Mouse (Mus musculus) 3134 (cell line): ENCODE data around the gene Nim1k.

Experiments
- DNase-seq: peaks from one replicate; pipeline ENCODE4 v3.0.0-alpha.2; 2011; ENCODE audit warnings: low spot score; ENCODE audit not compliant: insufficient read length; ENCODE audit errors: extremely low read depth

Gene Nim1k

GRCm38 (mm10) chr13:119755681-119756471, at the start of gene Nim1k:
TSS of gene Nim1k (minus strand) at chr13:119755882.
- DNase-seq, result peak; percentile 90

GRCm38 (mm10) chr13:119797656-119798055, 42.0 kb upstream of the Nim1k start:
- no peak for DNase-seq

GRCm38 (mm10) chr13:119792791-119793404, 37.2 kb upstream of the Nim1k start:
- DNase-seq, result no peak

GRCm38 (mm10) chr13:119791580-119792135, 36.0 kb upstream of the Nim1k start:
- no peak for DNase-seq

GRCm38 (mm10) chr13:119790761-119791579, 35.3 kb upstream of the Nim1k start, which contains the start of gene Zfp131:
TSS of gene Zfp131 (minus strand) at chr13:119790889.
- DNase-seq, result peak; percentile 89

GRCm38 (mm10) chr13:119789851-119790717, 34.4 kb upstream of the Nim1k start:
- peak; percentile 68 for DNase-seq

GRCm38 (mm10) chr13:119783581-119783980, 27.9 kb upstream of the Nim1k start:
- no peak for DNase-seq

- DNase-seq, result no peak
Observed at GRCm38 (mm10) chr13:119768541-119768940, 12.9 kb upstream of the Nim1k start.

- no peak for DNase-seq
Observed at GRCm38 (mm10) chr13:119766480-119766879, 10.8 kb upstream of the Nim1k start.

- no peak for DNase-seq
Observed at GRCm38 (mm10) chr13:119756831-119757230, 1.1 kb upstream of the Nim1k start.

- no peak for DNase-seq
Observed at GRCm38 (mm10) chr13:119755141-119755547, 538 bp downstream of the Nim1k start.

GRCm38 (mm10) chr13:119754635-119755020, 1.1 kb downstream of the Nim1k start:
- peak; percentile 44 for DNase-seq

GRCm38 (mm10) chr13:119753859-119754634, 1.6 kb downstream of the Nim1k start:
- DNase-seq, result no peak

GRCm38 (mm10) chr13:119746930-119747329, 8.8 kb downstream of the Nim1k start:
- DNase-seq, result no peak

- no peak for DNase-seq
Observed at GRCm38 (mm10) chr13:119743470-119743869, 12.2 kb downstream of the Nim1k start.

GRCm38 (mm10) chr13:119742711-119743415, 12.8 kb downstream of the Nim1k start:
- DNase-seq, result no peak

GRCm38 (mm10) chr13:119741390-119742237, 14.1 kb downstream of the Nim1k start:
- no peak for DNase-seq

GRCm38 (mm10) chr13:119731448-119731847, 24.2 kb downstream of the Nim1k start:
- no peak for DNase-seq
